Mouse (Mus musculus): ENCODE measurements around the gene Babam2. TPM values are rescaled to one million over a fixed set of nuclear protein-coding genes. Genes with fewer than 3 reads are reported as not detected.
"Not testable (repeated sequence)": the region's sequence is repeated elsewhere in the genome, so short reads cannot be mapped to it uniquely, and the experiment has no call there.

Babam2 gene
- polyA plus RNA-seq, 1 experiment from 2014 or later: 32.2 TPM

GRCm38 (mm10) chr5:31792863-31793262, 95.4 kb downstream of the Babam2 start:
- H3K4me3 ChIP-seq: no peak overlapping the region
- no peaks in the 10 kb centered on the region for H3K9me3 ChIP-seq
- H3K27me3 ChIP-seq: no peaks in the 10 kb centered on the region
- 67% methylated on average over 8 of the region's 8 CpGs for WGBS
- no peak overlapping the region for H3K4me2 ChIP-seq (replicated peaks)
- ATAC-seq (ENCODE audit: insufficient number of reproducible peaks, insufficient read depth, low FRiP score, low TSS enrichment): no peak
- H3K4me1 ChIP-seq: no peaks in the 10 kb centered on the region; the same call in 1 of the 2 replicates
- H3K9ac ChIP-seq: no peak overlapping the region
- H3K27ac ChIP-seq: no peak overlapping the region
- H3K36me3 ChIP-seq: no peaks in the 10 kb centered on the region

DNA sequence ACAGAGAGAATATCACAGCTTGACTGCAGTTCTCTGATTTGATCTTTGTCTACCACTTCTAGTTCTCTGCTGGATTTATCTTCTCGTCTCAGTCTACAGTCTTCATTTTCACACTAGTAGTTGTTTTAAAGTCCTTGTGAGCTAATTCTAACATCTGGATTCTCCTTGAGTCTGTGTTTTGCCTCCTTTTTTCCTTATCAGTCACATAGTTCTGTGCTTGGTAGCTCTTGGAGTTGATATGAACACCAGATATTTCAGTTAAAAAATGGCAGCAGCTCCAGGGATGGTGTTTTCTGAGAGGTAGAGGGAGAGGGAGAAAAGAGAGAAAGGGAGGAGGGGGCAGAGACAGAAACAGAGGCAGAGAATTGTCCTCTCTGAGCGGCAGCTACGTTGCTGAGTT, 97.9 kb downstream of the Babam2 start:
- H3K9ac ChIP-seq: no peak overlapping the region
- H3K9me3 ChIP-seq: no peaks in the 10 kb centered on the region
- H3K4me1 ChIP-seq: no peaks in the 10 kb centered on the region; the same call in 1 of the 2 replicates
- no peaks in the 10 kb centered on the region for H3K27me3 ChIP-seq
- ATAC-seq (ENCODE audit: insufficient number of reproducible peaks, insufficient read depth, low FRiP score, low TSS enrichment): no peak
- H3K4me2 ChIP-seq (replicated peaks): no peak overlapping the region
- no peak overlapping the region for H3K4me3 ChIP-seq
- no peak overlapping the region for H3K27ac ChIP-seq
- WGBS: 82% methylated on average over 3 of the region's 3 CpGs
- no peaks in the 10 kb centered on the region for H3K36me3 ChIP-seq

DNA sequence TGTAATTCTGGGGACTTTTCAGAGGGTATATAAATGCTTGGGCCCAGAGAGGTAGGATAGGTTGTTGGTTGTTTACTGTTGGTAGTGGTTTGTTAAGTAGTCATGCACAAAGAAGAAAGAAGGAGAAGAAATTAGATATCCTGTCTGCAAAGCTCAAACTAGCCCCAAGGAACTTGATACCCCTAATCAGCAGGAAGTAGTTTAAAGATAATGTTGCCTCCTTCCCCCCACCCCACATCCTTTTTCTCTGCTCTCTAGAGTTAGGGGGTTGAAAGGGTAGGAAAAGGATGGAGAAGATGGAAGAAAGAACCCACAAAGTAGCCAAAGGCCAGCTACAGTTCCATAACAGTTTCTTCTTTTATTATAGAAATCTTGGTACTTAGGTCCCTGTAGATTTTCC, 99.5 kb downstream of the Babam2 start:
- Histone ChIP-seq H3K27me3 (no peaks in the 10 kb centered on the region), H3K4me1 (no peaks in the 10 kb centered on the region; the same call in 1 of the 2 replicates), H3K9me3 (no peaks in the 10 kb centered on the region), H3K36me3 (no peaks in the 10 kb centered on the region), H3K4me3 (no peak overlapping the region), H3K4me2 (replicated peaks) (no peak overlapping the region), H3K9ac (no peak overlapping the region), H3K27ac (no peak overlapping the region)
- ATAC-seq (ENCODE audit: insufficient number of reproducible peaks, insufficient read depth, low FRiP score, low TSS enrichment): no peak

GRCm38 (mm10) chr5:31804211-31804610, 106.7 kb downstream of the Babam2 start:
- not testable (repeated sequence) for H3K9ac ChIP-seq; H3K4me1 ChIP-seq; ATAC-seq (ENCODE audit: insufficient number of reproducible peaks, insufficient read depth, low FRiP score, low TSS enrichment); H3K9me3 ChIP-seq; H3K4me2 ChIP-seq (replicated peaks); H3K4me3 ChIP-seq; H3K36me3 ChIP-seq; H3K27ac ChIP-seq; H3K27me3 ChIP-seq
- 92% methylated on average over 8 of the region's 8 CpGs for WGBS

- H3K4me3 ChIP-seq: no peak overlapping the region
- H3K9me3 ChIP-seq: no peaks in the 10 kb centered on the region
- H3K9ac ChIP-seq: no peak overlapping the region
- H3K27ac ChIP-seq: no peak overlapping the region
- no peaks in the 10 kb centered on the region for H3K4me1 ChIP-seq
- H3K27me3 ChIP-seq: no peaks in the 10 kb centered on the region
- ATAC-seq (ENCODE audit: insufficient number of reproducible peaks, insufficient read depth, low FRiP score, low TSS enrichment): no peak
- 60% methylated on average over 8 of the region's 8 CpGs for WGBS
- no peak overlapping the region for H3K4me2 ChIP-seq (replicated peaks)
- H3K36me3 ChIP-seq: no peaks in the 10 kb centered on the region
These were observed 107.3 kb downstream of the Babam2 start for GRCm38 (mm10) chr5:31804751-31805150.

- Histone ChIP-seq H3K4me1 (peaks cover 6% of the 10 kb centered on the region; the same call in 1 of the 2 replicates), H3K36me3 (no peaks in the 10 kb centered on the region), H3K27ac (no peak overlapping the region), H3K9me3 (no peaks in the 10 kb centered on the region), H3K4me3 (no peak overlapping the region), H3K9ac (no peak overlapping the region), H3K4me2 (replicated peaks) (no peak overlapping the region), H3K27me3 (no peaks in the 10 kb centered on the region)
- no peak for ATAC-seq (ENCODE audit: insufficient number of reproducible peaks, insufficient read depth, low FRiP score, low TSS enrichment)
- 96% methylated on average over 6 of the region's 6 CpGs for WGBS
These were observed 109.8 kb downstream of the Babam2 start for GRCm38 (mm10) chr5:31807312-31807711.

DNA sequence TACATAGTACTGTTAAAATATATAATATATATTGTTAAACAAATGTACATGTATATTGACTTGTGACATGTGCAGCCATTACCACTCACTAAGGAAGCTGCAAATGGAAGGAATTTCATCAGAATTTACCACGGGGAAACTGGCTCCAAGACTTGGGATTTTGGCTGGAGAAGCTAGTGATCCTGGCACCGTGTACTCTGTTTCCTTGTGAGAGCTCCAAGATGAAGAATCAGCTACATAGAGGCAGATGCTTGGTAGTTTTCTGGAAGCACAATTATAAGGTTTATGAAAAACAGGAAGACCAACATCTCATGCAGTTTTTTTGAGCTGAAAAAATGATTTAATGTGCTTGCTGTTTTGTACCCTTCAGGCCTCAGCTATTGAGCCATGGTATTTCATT, 110.8 kb downstream of the Babam2 start:
- Histone ChIP-seq H3K4me1 (peaks cover 6% of the 10 kb centered on the region; the same call in 1 of the 2 replicates), H3K9me3 (no peaks in the 10 kb centered on the region), H3K9ac (no peak overlapping the region), H3K36me3 (no peaks in the 10 kb centered on the region), H3K27me3 (no peaks in the 10 kb centered on the region), H3K4me2 (replicated peaks) (no peak overlapping the region), H3K4me3 (no peak overlapping the region), H3K27ac (no peak overlapping the region)
- WGBS: 76% methylated on average over 2 of the region's 2 CpGs
- ATAC-seq (ENCODE audit: insufficient number of reproducible peaks, insufficient read depth, low FRiP score, low TSS enrichment): no peak

DNA sequence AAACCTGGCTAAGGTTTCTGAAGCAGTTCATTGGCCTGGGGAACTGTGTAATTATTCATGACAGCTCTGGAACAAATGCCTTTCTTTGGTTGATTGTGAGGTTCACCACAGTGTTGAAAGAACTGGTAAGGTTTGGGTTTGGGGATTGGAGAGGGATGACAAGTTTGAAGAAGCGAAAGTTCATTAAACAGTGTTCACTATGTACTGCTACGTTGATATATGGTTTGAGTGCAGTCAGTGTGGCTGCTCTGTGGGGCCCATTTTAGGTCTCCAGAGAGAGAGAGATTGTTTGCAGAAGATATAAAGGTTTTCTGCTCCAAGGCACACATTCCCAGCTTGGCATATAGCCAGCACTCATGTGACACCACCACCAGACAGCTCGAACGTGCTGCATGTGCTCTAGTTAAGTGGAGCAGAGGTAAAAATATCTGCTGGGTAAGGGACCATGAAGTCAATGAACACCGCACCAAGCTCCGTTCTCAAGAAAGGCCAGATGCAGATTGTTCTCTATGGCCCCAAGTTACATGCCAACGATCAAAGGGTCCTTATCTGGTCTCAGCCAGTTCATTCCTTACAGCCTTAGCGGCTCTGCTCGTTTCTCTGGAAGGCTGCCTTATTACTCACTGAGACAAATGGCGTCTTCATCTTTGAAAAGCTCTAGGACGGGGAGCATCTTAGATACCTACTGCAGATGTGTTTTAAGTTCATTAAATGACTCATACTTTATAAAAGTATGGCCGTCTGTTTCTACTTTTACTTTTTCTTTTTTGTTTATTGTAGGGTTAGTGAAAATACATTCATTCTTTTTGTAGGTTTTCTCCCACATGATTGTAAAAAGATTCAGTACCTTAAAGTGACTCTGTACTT, 113.5 kb downstream of the Babam2 start:
- H3K27me3 ChIP-seq: no peaks in the 10 kb centered on the region

DNA sequence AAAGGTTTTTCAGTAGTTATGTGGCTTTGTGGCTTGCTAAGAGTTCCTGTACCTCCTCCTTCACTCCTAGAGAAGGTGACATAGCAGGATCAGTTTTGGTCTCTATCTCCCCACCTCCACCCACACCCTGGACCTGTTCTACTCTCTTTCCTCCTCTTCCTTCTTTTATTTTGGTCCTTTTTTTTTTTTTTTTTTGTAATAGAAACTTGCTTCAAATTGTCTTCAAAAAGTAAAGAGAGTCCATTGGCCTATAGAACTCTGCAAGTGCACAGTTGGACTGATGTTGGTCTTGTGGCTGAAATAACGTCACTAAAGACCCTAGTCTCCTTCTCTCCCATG, 114.1 kb downstream of the Babam2 start:
- ATAC-seq (ENCODE audit: insufficient number of reproducible peaks, insufficient read depth, low FRiP score, low TSS enrichment): no peak
- no peaks in the 10 kb centered on the region for H3K27me3 ChIP-seq
- H3K9me3 ChIP-seq: no peaks in the 10 kb centered on the region
- 94% methylated on average over 1 of the region's 1 CpGs for WGBS
- H3K36me3 ChIP-seq: no peaks in the 10 kb centered on the region
- peaks cover 6% of the 10 kb centered on the region; the same call in 1 of the 2 replicates for H3K4me1 ChIP-seq
- H3K4me3 ChIP-seq: no peak overlapping the region
- H3K27ac ChIP-seq: no peak overlapping the region
- H3K4me2 ChIP-seq (replicated peaks): no peak overlapping the region
- no peak overlapping the region for H3K9ac ChIP-seq

More for the DNA sequence above, 113.5 kb downstream of the Babam2 start:
- Histone ChIP-seq H3K9ac (no peak overlapping the region), H3K9me3 (no peaks in the 10 kb centered on the region), H3K4me2 (replicated peaks) (no peak overlapping the region), H3K4me3 (no peak overlapping the region), H3K4me1 (peaks cover 6% of the 10 kb centered on the region; the same call in 1 of the 2 replicates), H3K36me3 (no peaks in the 10 kb centered on the region), H3K27ac (no peak overlapping the region)
- WGBS: 61% methylated on average over 12 of the region's 12 CpGs
- no peak for ATAC-seq (ENCODE audit: insufficient number of reproducible peaks, insufficient read depth, low FRiP score, low TSS enrichment)

GRCm38 (mm10) chr5:31813156-31813675, 115.7 kb downstream of the Babam2 start:
- Histone ChIP-seq H3K9me3 (no peaks in the 10 kb centered on the region), H3K36me3 (no peaks in the 10 kb centered on the region), H3K27me3 (no peaks in the 10 kb centered on the region), H3K4me1 (peaks cover 6% of the 10 kb centered on the region; the same call in 1 of the 2 replicates), H3K9ac (no peak overlapping the region), H3K4me3 (no peak overlapping the region), H3K4me2 (replicated peaks) (no peak overlapping the region), H3K27ac (no peak overlapping the region)
- no peak for ATAC-seq (ENCODE audit: insufficient number of reproducible peaks, insufficient read depth, low FRiP score, low TSS enrichment)
- WGBS: 77% methylated on average over 6 of the region's 6 CpGs

DNA sequence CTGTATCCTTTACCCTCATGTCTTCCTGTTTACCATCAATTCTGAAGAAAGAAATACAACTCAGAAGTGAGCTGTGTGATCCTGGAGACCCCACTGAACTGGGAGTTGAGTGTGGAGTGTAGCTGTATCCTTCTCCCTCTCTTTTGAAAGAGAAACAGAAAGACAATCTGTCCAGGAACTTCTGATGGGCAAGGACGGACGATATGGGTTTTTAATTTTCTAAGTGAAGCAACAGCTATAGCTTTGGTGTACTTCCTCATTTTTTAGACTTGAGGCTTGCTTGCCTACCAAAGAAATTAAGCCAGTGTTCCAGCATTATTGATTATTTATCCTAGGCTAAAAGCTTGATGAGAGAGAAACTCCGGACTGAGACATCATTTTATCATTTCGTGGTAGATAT, 116.6 kb downstream of the Babam2 start:
- no peak overlapping the region for H3K4me2 ChIP-seq (replicated peaks)
- no peaks in the 10 kb centered on the region for H3K27me3 ChIP-seq
- H3K9me3 ChIP-seq: no peaks in the 10 kb centered on the region
- peaks cover 6% of the 10 kb centered on the region; the same call in 1 of the 2 replicates for H3K4me1 ChIP-seq
- H3K27ac ChIP-seq: no peak overlapping the region
- H3K36me3 ChIP-seq: no peaks in the 10 kb centered on the region
- no peak for ATAC-seq (ENCODE audit: insufficient number of reproducible peaks, insufficient read depth, low FRiP score, low TSS enrichment)
- no peak overlapping the region for H3K4me3 ChIP-seq
- no peak overlapping the region for H3K9ac ChIP-seq
- WGBS: 90% methylated on average over 4 of the region's 4 CpGs

DNA sequence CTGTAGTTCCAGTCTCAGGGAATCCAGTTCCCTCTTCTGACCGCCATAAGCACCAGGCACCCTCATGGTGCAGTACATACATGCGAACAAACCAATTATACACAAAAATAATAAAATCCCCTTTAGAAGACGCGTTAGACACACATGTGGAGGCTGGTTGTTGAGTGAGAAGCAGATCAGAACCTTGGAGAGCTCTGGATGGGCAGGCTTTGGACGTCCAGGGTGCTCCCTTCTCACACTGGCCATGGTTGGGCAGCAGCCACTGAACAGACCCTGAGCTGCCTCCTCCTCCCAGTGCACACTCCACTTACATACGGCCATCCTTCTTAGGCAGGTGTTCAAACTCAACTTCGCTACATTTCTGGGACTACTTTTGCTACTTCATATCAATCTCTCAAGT, 117.6 kb downstream of the Babam2 start:
- H3K4me1 ChIP-seq: peaks cover 6% of the 10 kb centered on the region; the same call in 1 of the 2 replicates
- no peak overlapping the region for H3K27ac ChIP-seq
- ATAC-seq (ENCODE audit: insufficient number of reproducible peaks, insufficient read depth, low FRiP score, low TSS enrichment): no peak

More for the DNA sequence above, 117.6 kb downstream of the Babam2 start:
- Histone ChIP-seq H3K36me3 (no peaks in the 10 kb centered on the region), H3K9ac (no peak overlapping the region), H3K9me3 (no peaks in the 10 kb centered on the region), H3K4me2 (replicated peaks) (no peak overlapping the region), H3K4me3 (no peak overlapping the region), H3K27me3 (no peaks in the 10 kb centered on the region)
- WGBS: 71% methylated on average over 7 of the region's 7 CpGs

All from embryonic facial prominence, embryonic 12.5 days (tissue).